Mouse (Mus musculus) C2C12 (cell line): Measurements from ENCODE around the gene Hist2h2ab. TPM values are rescaled to one million over a fixed set of nuclear protein-coding genes. Genes with fewer than 3 reads are reported as not detected.

Experiments
- H3K27me3 ChIP-seq: one replicate; pipeline ENCODE4 v1.6.1; 2011; ENCODE audit not compliant: control insufficient read depth, insufficient read depth, insufficient read length
- H3K36me3 ChIP-seq: one replicate; pipeline ENCODE4 v1.6.1; 2011; ENCODE audit not compliant: control insufficient read depth, insufficient read depth
- H3K4me3 ChIP-seq: one replicate; pipeline ENCODE4 v1.5.1; 2011; ENCODE audit warnings: mild to moderate bottlenecking, control low read depth; ENCODE audit not compliant: poor library complexity, insufficient read depth, severe bottlenecking
- H3K79me2 ChIP-seq: one replicate; pipeline ENCODE4 v1.6.1; 2011; ENCODE audit not compliant: control insufficient read depth, insufficient read depth
- H3K79me3 ChIP-seq: one replicate; pipeline ENCODE4 v1.6.1; 2011; ENCODE audit warnings: low read depth, control low read depth
- H3ac ChIP-seq: one replicate; pipeline ENCODE3; 2011; ENCODE audit warnings: low read depth; ENCODE audit not compliant: control insufficient read depth, insufficient read length
- CEBPB ChIP-seq: IDR thresholded peaks from one replicate; pipeline ENCODE4 v1.6.1; 2011; ENCODE audit warnings: low read depth, mild to moderate bottlenecking, control low read depth, moderate library complexity
- CTCF ChIP-seq: IDR thresholded peaks from one replicate; pipeline ENCODE4 v1.5.1; 2011; ENCODE audit not compliant: control insufficient read depth, insufficient read depth, insufficient read length
- FOSL1 ChIP-seq: IDR thresholded peaks from one replicate; pipeline ENCODE4 v1.8.0; 2011; ENCODE audit warnings: mild to moderate bottlenecking, low read length; ENCODE audit not compliant: poor library complexity, insufficient read depth, severe bottlenecking
- MAX ChIP-seq: IDR thresholded peaks from one replicate; pipeline ENCODE4 v1.6.1; 2011; ENCODE audit warnings: mild to moderate bottlenecking, control low read depth
- MYOD1 ChIP-seq: IDR thresholded peaks from one replicate; pipeline ENCODE4 v1.6.1; 2011; ENCODE audit warnings: low read depth; ENCODE audit not compliant: control insufficient read depth, insufficient read length
- MYOG ChIP-seq: IDR thresholded peaks from one replicate; pipeline ENCODE4 v1.6.1; 2011; ENCODE audit not compliant: control insufficient read depth, insufficient read length; ENCODE audit errors: extremely low read depth
- USF1 ChIP-seq: IDR thresholded peaks from one replicate; pipeline ENCODE4 v1.6.1; 2011; ENCODE audit warnings: low read depth, mild to moderate bottlenecking, control low read depth, moderate library complexity
- polyA plus RNA-seq: library from polyadenylated mRNA; unstranded; fragments of >200 nt; fragmentation: generic; extraction: Trizol; gene quantifications from one replicate; pipeline ENCODE4 v1.2.1, GENCODE M21; 2012; ENCODE audit warnings: missing spikeins

Hist2h2ab gene
- polyA plus RNA-seq, 1 experiment, result 0.18 TPM

DNA sequence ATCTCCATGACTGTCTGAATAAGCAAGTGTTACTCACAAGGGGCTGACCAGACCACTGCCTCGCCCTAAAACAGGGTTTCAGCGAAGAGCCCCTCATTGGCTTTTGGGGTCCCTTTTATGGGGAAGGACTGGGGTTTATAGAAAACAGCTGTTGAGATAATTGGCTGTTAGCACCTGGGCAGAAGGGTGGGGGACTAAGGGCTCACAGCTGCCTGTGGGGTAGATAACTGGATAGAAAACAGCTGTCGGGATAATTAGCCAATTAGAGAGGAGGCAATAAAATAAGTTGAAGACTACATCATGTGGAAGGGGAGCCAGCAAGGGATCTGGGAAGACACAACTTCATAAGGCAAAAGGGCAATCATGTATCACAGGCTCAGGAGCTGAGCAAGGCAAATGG lies 31.2 kb downstream of the Hist2h2ab start:
- peaks cover 2% of the 10 kb centered on the region for H3K79me3 ChIP-seq
- no peaks in the 10 kb centered on the region for H3K27me3 ChIP-seq
- TF ChIP-seq MAX (no peak), CEBPB (no peak), MYOD1 (no peak), USF1 (no peak), CTCF (no peak), FOSL1 (no peak)
- H3K4me3 ChIP-seq, result no peak overlapping the region
- H3K79me2 ChIP-seq, result no peaks in the 10 kb centered on the region
- no peaks in the 10 kb centered on the region for H3K36me3 ChIP-seq
- no peak overlapping the region for H3ac ChIP-seq

GRCm38 (mm10) chr3:96251787-96252186 lies 32.1 kb downstream of the Hist2h2ab start:
- H3K36me3 ChIP-seq, result no peaks in the 10 kb centered on the region
- TF ChIP-seq USF1, result no peak
- TF ChIP-seq CTCF, result no peak
- no peak overlapping the region for H3ac ChIP-seq
- no peak overlapping the region for H3K4me3 ChIP-seq
- H3K79me3 ChIP-seq, result peaks cover 2% of the 10 kb centered on the region
- no peaks in the 10 kb centered on the region for H3K27me3 ChIP-seq
- no peaks in the 10 kb centered on the region for H3K79me2 ChIP-seq

DNA sequence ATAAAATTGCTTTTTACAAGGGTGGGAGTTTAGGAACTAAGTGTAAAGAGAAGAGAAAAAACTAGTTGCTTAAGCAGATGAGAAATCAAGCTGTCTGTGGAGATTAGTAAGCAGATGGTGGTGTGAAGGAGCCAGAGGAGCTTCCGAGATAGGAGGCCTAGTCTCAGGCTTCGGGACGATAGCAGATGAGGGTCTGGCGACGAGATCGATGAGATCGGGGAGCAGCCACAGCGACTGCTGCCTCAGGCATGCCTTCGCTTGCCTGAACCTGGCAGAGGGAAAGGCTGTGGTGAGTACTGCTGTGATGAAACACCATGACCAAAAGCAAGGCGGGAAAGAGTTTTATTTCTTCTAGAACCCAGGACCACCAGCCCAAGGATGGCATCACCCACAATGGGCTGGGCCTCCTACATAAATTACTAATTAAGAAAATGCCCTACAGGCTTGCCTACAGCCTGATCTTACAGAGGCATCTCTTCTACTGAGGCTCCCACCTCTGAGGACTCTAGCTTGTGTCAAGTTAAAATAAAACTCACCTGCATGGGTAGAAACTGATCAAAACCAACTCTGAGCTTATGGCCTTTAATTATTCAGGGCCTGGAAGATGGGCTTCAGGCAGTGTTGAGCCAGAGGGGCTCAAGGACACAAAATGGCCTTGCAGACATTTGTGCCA lies 35.2 kb downstream of the Hist2h2ab start:
- Histone ChIP-seq H3K79me2 (no peaks in the 10 kb centered on the region), H3K36me3 (no peaks in the 10 kb centered on the region), H3K79me3 (no peaks in the 10 kb centered on the region), H3ac (no peak overlapping the region), H3K27me3 (no peaks in the 10 kb centered on the region), H3K4me3 (no peak overlapping the region)
- TF ChIP-seq MYOG (no peak), USF1 (no peak), CTCF (no peak), FOSL1 (no peak), CEBPB (no peak), MYOD1 (no peak), MAX (no peak)

- H3K4me3 ChIP-seq, result no peak overlapping the region
- no peak overlapping the region for H3ac ChIP-seq
- H3K79me2 ChIP-seq, result no peaks in the 10 kb centered on the region
- H3K79me3 ChIP-seq, result no peaks in the 10 kb centered on the region
- H3K27me3 ChIP-seq, result no peaks in the 10 kb centered on the region
- no peaks in the 10 kb centered on the region for H3K36me3 ChIP-seq
- TF ChIP-seq FOSL1 (no peak), MAX (no peak), CTCF (no peak), CEBPB (no peak), USF1 (no peak), MYOG (no peak), MYOD1 (no peak)
Measured at GRCm38 (mm10) chr3:96255926-96256593, 36.4 kb downstream of the Hist2h2ab start.

GRCm38 (mm10) chr3:96257190-96257589 lies 37.5 kb downstream of the Hist2h2ab start:
- H3K79me3 ChIP-seq, result no peaks in the 10 kb centered on the region
- H3K36me3 ChIP-seq, result no peaks in the 10 kb centered on the region
- H3K4me3 ChIP-seq, result no peak overlapping the region
- H3K27me3 ChIP-seq, result no peaks in the 10 kb centered on the region
- TF ChIP-seq CTCF, result no peak
- TF ChIP-seq MYOG, result no peak
- no peak for TF ChIP-seq MYOD1
- no peak for TF ChIP-seq CEBPB
- no peak for TF ChIP-seq FOSL1
- no peak for TF ChIP-seq USF1
- no peak for TF ChIP-seq MAX
- no peaks in the 10 kb centered on the region for H3K79me2 ChIP-seq
- H3ac ChIP-seq, result no peak overlapping the region

DNA sequence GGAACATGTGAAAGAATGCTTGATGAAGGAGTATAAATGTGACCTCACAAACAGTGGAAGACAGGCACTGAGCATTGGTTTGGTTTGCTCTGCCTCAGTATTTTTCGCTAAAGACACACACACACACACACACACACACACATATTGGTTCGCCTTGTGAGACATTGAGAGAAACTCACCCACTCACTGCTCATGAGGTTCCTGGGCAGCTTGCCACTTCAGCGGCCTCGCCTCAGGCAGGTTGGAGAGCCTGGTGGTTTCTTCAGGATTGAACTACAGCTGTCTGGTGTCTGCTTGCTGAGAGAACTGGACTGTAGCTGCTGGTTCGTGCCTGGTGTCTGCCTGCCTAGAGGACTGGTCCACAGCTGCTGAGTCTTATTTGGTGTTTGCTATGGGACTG lies 40.6 kb downstream of the Hist2h2ab start:
- Histone ChIP-seq H3K79me2 (no peaks in the 10 kb centered on the region), H3K4me3 (no peak overlapping the region), H3K36me3 (no peaks in the 10 kb centered on the region), H3K79me3 (no peaks in the 10 kb centered on the region), H3K27me3 (no peaks in the 10 kb centered on the region), H3ac (no peak overlapping the region)
- TF ChIP-seq CEBPB (no peak), MAX (no peak), CTCF (no peak), USF1 (no peak), MYOG (no peak), MYOD1 (no peak), FOSL1 (no peak)
